Mouse (Mus musculus): ENCODE data around the gene Diaph3. TPM values are rescaled to one million over a fixed set of nuclear protein-coding genes. Genes with fewer than 3 reads are reported as not detected.

Gene Diaph3
- polyA plus RNA-seq, 1 experiment from 2014 or later: 9.6 TPM

Small RNA genes lying within 50 kb of the gene (microRNA-seq; reads per million reads assigned to microRNA genes)
- gene Gm23438: not detected

Data from heart, embryonic 16.5 days (tissue).